Mouse (Mus musculus): ENCODE measurements around the gene Rab5if.
"Not testable (repeated sequence)": the region's sequence is repeated elsewhere in the genome, so short reads cannot be mapped to it uniquely, and the experiment has no call there.

The Rab5if gene

DNA sequence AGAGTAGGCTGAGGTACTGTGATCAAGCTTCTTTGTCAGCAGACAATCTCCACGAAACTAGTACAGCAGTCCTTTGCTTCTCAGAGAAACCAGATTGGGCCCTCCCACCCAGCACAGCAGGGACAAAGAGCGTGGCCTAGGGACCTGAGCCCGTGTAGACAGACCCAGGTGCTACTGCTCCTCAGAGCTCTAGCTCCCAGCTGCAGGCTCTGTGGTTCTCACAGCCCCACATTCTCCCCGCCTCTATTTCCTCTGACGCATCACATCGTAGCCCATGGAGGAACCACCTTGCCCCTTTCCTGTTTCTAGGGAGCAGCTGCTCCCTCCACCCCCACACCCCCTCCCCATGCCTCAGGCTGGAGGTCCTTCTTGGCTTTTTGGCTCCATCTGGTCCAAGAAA is 24.1 kb downstream of the Rab5if start, which contains the start of gene Sla2:
Gene Sla2, minus strand, starts transcription at position 176 of the 400 bp plus-strand sequence.
- DNase-seq (ENCODE audit: low read depth): peak; percentile 84

DNA sequence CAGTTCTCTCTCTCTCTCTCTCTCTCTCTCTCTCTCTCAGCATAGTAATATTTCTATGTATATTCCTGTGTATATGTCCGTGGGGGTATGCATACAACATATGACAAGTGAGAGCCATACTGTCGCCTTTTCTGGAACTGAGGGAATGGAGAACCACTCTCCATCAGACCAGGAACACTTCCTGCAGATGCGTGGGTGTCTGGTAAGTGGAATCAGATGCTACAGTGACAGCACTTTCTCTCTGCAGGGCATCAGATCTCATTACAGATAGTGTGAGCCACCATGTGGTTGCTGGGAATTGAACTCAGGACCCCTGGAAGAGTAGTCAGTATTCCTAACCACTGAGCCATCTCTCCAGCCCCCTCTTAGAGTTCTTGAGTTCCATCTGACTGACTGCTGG is 25.6 kb downstream of the Rab5if start:
- DNase-seq (ENCODE audit: low read depth): no peak

GRCm38 (mm10) chr2:156892240-156892639 is 29.3 kb downstream of the Rab5if start:
- no peak for DNase-seq (ENCODE audit: low read depth)

- DNase-seq (ENCODE audit: low read depth): no peak
These were observed 29.9 kb downstream of the Rab5if start for GRCm38 (mm10) chr2:156892821-156893220.

DNA sequence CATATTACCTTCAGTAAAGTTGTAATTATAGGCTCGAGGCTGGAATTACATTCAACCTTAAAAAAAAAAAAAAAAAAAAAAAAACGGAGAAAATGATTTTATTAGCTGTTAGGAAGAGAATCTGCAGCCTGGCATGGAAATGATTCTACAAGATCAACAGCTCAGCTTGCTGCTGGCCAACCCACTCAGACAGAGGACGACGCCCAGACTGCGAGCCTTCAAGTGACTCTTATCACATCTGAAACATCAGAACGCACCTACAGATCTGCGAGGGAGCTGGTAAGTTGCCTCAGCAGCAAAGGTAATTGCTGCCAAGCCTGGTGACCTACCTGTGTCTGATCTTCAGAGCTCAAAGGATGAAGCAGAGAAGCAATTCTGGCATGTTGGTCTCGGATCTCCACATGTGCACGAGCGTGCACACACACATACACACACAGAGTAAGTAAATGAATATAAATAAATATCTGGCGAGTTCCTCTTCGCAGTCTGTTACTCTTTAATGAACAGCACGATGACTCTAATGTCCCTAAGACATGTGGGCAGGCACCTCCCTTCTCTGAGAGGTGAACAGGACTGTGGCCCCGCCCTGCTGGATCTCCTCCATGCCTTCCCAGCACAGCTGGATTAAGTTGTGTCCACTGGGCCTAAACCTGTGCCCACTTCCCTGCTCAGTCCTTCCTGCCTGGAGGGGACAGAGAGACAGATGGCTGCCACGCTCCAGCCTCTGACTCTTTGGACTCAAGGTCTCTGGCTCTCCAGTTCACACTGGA is 31.8 kb downstream of the Rab5if start:
- no peak for DNase-seq (ENCODE audit: low read depth)

- no peak for DNase-seq (ENCODE audit: low read depth)
These were observed 33.5 kb downstream of the Rab5if start for GRCm38 (mm10) chr2:156896384-156896914.

DNA sequence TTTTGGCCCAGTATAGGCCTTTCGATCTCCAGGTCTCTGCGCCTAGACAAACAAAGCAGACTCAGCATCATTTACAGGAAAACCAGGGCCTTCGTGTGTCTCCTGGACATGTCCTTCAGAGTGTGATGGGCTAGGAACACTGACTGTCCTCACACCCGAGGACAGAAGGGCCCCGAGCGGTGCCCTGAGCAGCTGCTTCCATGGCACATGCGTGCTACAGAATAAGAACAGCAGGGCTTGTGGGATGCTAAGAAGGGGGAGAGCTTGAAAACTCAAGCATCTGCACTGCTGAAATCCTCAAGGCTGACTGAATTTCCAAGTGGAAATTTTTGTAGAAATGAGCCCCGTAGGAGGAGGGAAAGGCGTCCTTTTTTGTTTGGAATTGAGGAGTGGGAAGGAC is 34.1 kb downstream of the Rab5if start:
- DNase-seq (ENCODE audit: low read depth): no peak

DNA sequence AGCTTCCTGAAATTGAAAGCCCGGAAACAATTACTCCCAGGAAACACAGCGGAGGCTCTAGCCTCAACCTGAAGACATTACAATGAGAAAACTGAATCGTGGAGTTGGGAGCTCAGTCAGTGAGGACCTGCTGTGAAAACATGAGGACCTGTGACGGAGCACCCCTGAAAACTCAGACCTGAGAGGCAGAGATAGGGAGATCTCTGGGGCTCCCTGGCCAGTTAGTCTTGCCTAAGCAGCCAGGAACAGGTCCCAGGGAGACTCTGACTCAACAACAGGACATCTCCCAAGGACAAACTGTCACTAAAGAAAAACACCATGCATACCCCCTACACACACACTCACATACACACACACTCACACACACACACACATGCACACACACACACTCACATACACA is 35.4 kb downstream of the Rab5if start:
- DNase-seq (ENCODE audit: low read depth): no peak

GRCm38 (mm10) chr2:156899184-156899583 is 36.3 kb downstream of the Rab5if start:
- no peak for DNase-seq (ENCODE audit: low read depth)

GRCm38 (mm10) chr2:156901344-156901743 is 38.4 kb downstream of the Rab5if start:
- no peak for DNase-seq (ENCODE audit: low read depth)

GRCm38 (mm10) chr2:156901883-156902282 is 39.0 kb downstream of the Rab5if start:
- DNase-seq (ENCODE audit: low read depth): no peak

DNA sequence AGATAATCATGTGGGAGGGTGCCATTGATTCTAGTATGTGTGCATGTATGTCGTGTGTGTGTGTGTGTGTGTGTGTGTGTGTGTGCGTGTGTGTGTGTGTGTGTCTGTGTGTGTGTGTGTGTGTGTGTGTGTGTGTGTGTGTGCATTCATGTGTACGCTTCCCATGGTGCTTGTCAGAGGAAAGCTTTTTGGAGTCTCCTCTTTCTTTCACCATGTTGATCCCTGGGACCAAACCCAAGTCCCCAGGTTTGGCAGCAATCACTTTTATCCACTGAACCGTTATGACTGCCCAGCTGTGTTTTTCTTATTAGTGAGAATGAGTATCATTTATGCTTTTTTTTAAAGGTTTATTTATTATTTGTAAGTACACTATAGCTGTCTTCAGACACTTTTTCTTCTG is 39.5 kb downstream of the Rab5if start:
- not testable (repeated sequence) for DNase-seq (ENCODE audit: low read depth)

DNA sequence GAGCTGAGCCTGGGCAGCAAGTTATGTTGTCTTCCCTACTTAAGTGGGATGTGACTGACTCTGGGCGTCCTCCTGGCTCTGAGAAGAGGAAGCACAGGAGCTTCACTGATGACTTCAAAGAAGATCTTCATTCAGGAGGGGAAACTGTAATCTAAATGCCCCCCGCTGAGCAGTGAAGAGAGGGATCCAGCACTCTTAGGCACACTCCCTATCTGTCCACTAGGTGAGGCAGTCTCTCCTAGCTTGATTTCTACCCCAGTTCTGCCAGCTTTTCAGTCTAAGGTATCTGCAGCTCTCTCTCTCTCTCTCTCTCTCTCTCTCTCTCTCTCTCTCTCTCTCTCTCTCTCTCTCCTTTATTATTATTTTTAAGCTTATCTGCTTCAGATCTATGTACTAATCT is 40.4 kb downstream of the Rab5if start:
- no peak for DNase-seq (ENCODE audit: low read depth)

DNA sequence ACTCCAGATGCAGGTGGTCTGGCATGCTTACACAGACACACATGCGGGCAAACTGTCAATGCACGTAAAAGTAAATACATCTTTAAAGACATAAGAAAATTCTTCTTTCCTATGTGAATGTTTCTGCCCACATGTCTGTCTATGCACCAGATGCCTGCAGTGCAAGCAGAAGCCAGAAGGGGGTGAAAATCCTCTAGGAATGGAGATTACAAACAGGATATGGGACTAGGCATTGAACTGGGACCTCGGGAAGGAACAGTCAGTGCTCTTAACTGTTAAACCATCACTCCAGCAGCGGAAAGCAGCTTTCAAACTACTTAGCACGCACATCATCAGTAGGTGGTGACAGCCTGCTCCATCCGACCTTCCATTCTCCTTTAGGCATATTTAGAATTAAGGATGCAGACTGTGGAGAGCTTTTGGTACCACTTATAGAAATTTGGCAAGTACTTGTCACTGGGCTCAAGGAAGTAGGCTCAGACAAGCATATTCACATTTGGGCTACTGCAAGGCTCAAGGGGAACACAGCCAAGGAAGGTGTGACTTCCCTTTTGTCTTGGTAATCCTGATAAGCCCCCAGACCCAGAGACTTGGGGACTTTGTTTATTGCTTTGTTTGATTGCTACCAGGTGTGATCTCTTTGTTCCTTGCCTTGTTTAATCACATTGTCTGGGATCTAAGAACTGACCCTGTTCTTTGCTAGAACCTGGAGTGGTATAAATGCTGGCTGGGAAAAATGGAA is 42.2 kb downstream of the Rab5if start:
- no peak for DNase-seq (ENCODE audit: low read depth)

DNA sequence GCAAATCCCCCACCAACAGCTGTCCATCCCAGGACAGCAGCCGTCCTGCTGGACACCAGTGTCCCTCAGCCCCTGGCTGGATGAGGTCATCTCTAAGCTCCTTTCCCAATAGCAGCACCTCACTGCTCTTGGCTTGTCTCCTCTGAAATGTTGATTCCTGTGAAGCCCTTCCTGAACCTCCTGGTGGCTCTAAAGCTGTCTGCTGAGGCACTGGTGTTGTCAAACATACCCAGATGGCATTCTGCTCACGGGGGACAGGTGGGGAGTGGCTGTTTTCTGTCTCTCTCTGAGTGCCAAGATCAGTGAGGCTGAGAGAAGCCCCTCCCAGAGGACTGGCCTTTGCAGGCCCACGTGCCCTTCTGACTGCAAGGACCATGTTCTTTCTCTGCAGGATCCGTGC is 43.0 kb downstream of the Rab5if start:
- not testable (repeated sequence) for DNase-seq (ENCODE audit: low read depth)

DNA sequence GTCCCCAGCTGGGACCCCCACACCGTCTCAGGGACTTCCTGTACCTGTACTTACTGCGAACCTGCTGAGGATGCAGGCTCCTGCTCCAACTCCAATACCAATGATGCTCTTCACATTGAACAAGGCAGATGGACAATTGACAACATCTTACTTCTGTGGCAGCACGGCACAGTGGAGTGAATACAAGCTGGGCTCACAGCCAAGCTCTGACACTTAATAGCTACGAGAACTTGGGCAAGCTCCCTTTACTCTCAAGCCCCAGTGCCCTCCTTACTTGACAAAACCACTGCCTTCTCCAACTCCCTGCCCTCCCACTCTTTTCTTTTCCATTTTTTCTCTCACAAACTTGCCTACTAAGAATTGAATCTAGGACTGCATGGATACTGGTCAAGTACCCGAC is 50.3 kb downstream of the Rab5if start:
- no peak for DNase-seq (ENCODE audit: low read depth)

DNA sequence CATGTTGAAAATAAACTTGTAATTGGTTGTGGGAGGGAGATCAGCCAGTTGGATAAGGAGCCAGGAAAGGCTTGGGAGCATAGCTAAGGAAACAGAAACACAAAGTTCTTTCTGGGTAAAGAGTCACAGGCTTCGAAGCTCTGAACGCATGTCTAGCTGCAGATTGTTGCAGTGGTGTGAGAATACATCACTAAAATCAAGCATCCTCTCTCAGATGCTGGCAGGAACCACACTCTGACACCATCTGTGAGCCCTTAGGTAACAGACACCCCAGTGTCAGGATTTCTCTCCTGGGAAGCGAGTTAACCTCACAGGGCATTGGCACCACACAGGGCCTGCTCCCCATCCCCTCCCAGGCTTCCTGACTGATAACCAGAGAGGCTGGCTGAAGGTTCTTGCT is 52.6 kb downstream of the Rab5if start:
- no peak for DNase-seq (ENCODE audit: low read depth)

DNA sequence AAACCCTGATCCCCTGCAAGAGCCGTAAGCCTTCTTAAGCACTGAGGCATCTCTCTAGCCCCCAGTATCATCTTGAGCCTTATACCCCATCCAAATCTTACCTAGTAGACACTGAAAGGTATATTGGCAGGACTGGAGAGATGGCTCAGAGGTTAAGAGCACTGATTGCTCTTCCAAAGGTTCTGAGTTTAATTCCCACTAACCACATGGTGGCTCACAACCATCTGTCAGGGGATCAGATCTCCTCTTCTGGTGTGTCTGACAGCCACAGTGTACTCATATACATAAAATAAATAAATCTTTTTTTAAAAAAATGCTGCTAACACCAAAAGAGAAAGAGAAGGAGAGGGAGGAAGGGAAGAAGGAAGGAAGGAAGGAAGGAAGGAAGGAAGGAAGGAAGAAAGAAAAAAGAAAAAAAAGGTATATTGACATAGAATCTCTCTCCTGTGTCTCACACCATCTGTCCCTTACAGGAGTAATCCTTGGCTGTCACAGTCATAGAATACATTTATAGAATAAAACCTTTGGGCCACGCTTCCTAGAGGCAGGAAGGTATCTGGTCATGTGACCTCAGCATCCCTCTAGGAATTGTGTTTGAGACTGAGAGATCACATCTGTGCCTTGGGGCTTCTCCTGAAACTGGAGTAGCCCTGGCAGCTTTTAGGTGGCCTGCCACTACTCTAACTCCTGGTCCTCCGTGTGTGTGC is 53.6 kb downstream of the Rab5if start:
- DNase-seq (ENCODE audit: low read depth): no peak

DNA sequence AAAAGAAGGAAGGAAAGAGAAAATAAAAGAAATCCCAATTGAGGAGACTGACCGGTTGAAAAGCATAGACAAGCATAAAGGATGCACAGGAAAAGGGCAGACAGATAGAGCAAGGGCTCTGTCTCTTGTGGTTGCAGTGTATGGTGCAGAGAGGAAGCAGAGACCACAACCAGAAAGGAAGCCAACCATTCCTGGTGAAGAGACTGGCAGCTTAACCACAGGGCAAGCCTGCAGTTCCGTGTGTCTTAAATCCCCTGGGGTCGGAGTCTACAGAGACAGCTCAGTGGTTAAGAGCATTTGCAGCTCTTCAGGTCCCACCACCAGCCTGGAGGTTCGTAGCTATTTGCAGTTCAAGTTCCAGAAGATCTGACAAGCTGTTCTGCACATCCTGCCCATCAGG is 55.6 kb downstream of the Rab5if start:
- peak; percentile 67 for DNase-seq (ENCODE audit: low read depth)

DNA sequence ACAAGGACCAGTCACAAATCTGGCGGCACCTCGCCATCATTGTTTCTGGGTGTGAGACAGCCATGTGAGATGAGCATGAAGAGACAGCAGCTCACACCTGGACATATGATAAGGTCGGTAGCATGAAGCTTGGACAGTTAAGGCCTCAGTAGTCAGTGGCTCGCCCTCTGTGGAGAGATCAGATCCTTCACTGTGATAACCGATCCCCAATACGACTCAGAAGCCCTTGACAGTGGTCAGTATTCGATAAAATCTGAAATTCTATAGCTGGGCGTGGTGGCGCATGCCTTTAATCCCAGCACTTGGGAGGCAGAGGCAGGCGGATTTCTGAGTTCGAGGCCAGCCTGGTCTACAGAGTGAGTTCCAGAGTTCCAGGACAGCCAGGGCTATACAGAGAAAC is 56.3 kb downstream of the Rab5if start:
- DNase-seq (ENCODE audit: low read depth): not testable (repeated sequence)

DNA sequence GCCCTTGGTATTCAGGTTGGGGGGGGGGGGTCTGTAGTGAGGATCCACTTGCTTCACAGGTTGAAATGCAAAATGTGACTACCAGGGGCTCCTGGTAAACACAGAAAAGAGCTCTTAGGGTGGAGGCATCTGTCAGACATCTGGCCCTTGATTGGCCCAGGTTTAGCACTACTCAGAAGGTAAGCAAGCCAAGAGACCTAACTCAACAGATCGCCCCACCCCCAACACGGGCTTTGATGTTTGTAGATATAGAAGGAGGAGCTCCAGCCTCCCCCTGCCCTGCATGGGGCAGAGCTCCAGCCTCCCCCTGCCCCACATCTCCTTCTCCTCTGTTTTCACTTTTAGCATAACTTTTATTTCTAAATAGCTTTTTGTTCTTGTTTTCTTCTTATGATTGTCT is 56.9 kb downstream of the Rab5if start:
- peak; percentile 47 for DNase-seq (ENCODE audit: low read depth)

DNA sequence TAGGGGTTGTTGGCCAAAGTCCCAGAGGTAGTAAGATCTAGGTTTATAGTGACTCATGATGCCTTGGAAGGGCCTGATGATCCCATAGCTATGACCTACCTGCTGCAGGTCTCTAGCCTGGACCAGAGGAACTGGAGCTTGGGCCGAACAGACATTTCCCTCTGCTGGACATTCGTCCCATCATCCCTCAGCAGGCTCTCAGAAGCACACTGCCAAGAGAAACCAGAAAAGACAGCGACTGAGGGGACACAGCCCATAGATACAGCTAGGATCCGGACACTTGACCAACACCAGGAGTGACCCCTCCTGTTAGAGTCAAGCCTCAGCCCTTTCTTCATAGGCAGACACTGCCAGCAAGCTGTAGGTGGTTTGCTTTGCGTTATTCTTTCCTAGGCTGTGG is 60.1 kb downstream of the Rab5if start:
- no peak for DNase-seq (ENCODE audit: low read depth)
